Mouse (Mus musculus) midbrain, postnatal 0 days (tissue): ENCODE measurements around the gene Ets1. TPM values are rescaled to one million over a fixed set of nuclear protein-coding genes. Genes with fewer than 3 reads are reported as not detected.

ENCODE experiments used
- ATAC-seq: fragments of 200-750 bp; cut with Nextera tagmentation; 2 replicates; pipeline ENCODE4 v1.8.0; 2017; ENCODE audit warnings: moderate number of reproducible peaks, mild to moderate bottlenecking, moderate TSS enrichment, moderate library complexity; ENCODE audit not compliant: low FRiP score
- DNase-seq: peaks from one replicate; pipeline ENCODE4 v3.0.0-alpha.2; 2015; ENCODE audit warnings: low spot score
- H3K27ac ChIP-seq: fragments of 300-500 bp; sonication (generic); 2 replicates; pipeline ENCODE4 v1.5.1; 2014; ENCODE audit warnings: low read depth, mild to moderate bottlenecking, low read length, mixed read lengths
- H3K27me3 ChIP-seq: fragments of 300-500 bp; sonication (generic); 2 replicates; pipeline ENCODE4 v1.6.1; 2014; ENCODE audit warnings: low read length, control low read depth, mixed read lengths; ENCODE audit not compliant: insufficient read depth
- H3K36me3 ChIP-seq: fragments of 300-500 bp; sonication (generic); 2 replicates; pipeline ENCODE4 v1.6.1; 2014; ENCODE audit warnings: low read length, control low read depth, mixed read lengths; ENCODE audit not compliant: insufficient read depth
- H3K4me1 ChIP-seq: fragments of 300-500 bp; sonication (generic); 2 replicates; pipeline ENCODE4 v1.6.1; 2014; ENCODE audit warnings: mild to moderate bottlenecking, control low read depth, antibody characterized with exemption, low read length, mixed read lengths; ENCODE audit not compliant: insufficient read depth
- H3K4me2 ChIP-seq: fragments of 300-500 bp; sonication (generic); 2 replicates; pipeline ENCODE4 v1.6.1; 2014; ENCODE audit warnings: low read depth, mild to moderate bottlenecking, low read length, mixed read lengths; ENCODE audit not compliant: poor library complexity, severe bottlenecking
- H3K4me3 ChIP-seq: fragments of 300-500 bp; sonication (generic); 2 replicates; pipeline ENCODE4 v1.5.1; 2014; ENCODE audit warnings: low read depth, mild to moderate bottlenecking, low read length, moderate library complexity
- H3K9ac ChIP-seq: fragments of 300-500 bp; sonication (generic); replicated peaks from 2 replicates; pipeline ENCODE4 v1.6.1; 2014; ENCODE audit warnings: mild to moderate bottlenecking, low read length, moderate library complexity, mixed read lengths; ENCODE audit not compliant: poor library complexity, severe bottlenecking
- H3K9me3 ChIP-seq: fragments of 300-500 bp; sonication (generic); 2 replicates; pipeline ENCODE4 v1.6.1; 2016; ENCODE audit warnings: low read length, control low read depth
- CTCF ChIP-seq: IDR thresholded peaks from 2 replicates; pipeline ENCODE4 v1.5.1; 2016; ENCODE audit warnings: antibody characterized with exemption, mild to moderate bottlenecking
- WGBS: fragments of 180-500 bp; shearing (Covaris S2); extraction: QIAGEN DNeasy Blood & Tissue Kit; methylation state at CpG from one replicate; pipeline ENCODE4 v1.1.7; 2014; 5-methylcytosine and 5-hydroxymethylcytosine counted together
- polyA plus RNA-seq: library from polyadenylated mRNA; unstranded; fragments of >200 nt; fragmentation: Nextera tagmentation; extraction: Ambion mirVana; gene quantifications from 2 replicates; pipeline ENCODE4 v1.2.1, GENCODE M21; 2015
- total RNA-seq: library from RNA; depleted of rRNA; stranded (reverse); fragments of >200 nt; gene quantifications from 2 replicates; pipeline ENCODE4 v1.2.3, GENCODE M21; 2014

Ets1 gene
- total and polyA plus RNA-seq, 2 experiments from 2014 or later = 8.9 to 10.8 TPM

DNA sequence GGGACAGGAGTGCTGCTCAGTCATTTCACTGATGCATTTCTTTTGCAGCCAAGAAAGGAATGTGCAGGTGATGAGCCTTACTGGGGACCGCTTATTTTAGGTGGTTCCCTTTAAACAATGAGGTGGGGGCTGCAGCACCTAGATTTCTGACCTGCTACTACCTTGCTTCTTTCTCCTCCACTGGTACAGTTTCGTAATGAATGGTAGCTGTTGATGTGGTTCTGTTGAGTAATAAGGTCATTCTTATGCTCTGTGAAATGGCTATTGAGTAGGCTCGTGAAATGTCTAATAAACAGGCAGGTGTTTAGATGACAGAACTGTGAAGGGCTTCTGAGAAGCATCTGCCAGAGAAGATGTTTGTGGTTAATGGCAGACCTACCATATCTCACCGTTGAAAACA, 25.5 kb downstream of the Ets1 start:
- DNase-seq = no peak
- no peak overlapping the region for H3K4me3 ChIP-seq
- H3K4me2 ChIP-seq = no peak overlapping the region
- WGBS = 93% methylated on average over 4 of the region's 4 CpGs
- TF ChIP-seq CTCF = no peak
- ATAC-seq = no peak
- H3K9ac ChIP-seq = no peak overlapping the region
- H3K27me3 ChIP-seq = peaks cover 3% of the 10 kb centered on the region; the same call in 1 of the 2 replicates
- H3K4me1 ChIP-seq = no peaks in the 10 kb centered on the region
- H3K27ac ChIP-seq = no peak overlapping the region
- no peaks in the 10 kb centered on the region for H3K36me3 ChIP-seq
- H3K9me3 ChIP-seq = no peaks in the 10 kb centered on the region

DNA sequence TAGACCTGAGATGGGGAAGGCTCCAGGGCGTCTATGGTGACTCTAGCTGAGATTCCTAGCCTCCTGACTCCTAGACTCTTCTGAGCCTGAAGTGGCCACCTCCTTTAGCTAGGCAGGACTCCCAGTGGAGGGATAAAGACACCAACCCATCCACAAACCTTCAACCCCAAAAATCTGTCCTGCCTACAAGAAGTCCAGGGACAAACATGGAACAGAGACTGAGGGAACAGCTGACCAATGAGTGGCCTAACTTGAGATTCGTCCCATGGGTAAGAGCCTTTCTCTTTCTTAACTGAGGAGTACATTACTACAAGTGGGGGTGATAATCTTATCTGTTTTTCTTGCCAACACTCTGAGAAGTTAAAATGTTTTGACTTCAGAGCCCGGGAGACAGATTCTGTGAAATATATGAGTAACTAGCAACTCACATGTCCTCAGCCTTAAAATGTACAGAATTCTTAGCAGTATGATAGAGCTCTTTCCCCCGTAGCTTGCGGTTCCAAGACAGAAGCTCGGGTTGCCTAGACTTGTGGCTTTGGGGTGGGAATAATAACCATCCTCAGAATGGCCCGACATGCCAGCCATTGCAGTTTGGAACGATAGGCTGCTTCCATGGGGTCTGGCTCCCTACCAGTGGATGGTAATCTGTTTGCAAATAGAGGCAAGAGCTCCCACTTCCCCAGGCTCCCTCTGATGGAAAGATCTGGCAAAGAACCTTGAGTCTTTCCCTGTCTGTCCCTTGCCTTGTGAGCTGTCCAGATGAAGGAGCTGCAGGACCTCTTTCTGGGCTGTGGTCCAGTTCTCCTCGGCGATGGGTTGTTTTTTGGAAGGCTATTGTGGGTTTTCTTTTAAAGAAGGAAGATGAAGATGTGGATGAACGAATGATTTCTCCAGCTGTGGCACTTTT, 30.8 kb downstream of the Ets1 start:
- peaks cover 8% of the 10 kb centered on the region; the same call in 1 of the 2 replicates for H3K27me3 ChIP-seq
- ATAC-seq = no peak
- no peak overlapping the region for H3K4me2 ChIP-seq
- H3K9me3 ChIP-seq = no peaks in the 10 kb centered on the region
- H3K36me3 ChIP-seq = no peaks in the 10 kb centered on the region
- WGBS = 63% methylated on average over 11 of the region's 11 CpGs
- TF ChIP-seq CTCF = peak; percentile 39
- peaks cover under 1% of the 10 kb centered on the region; the same call in 1 of the 2 replicates for H3K4me1 ChIP-seq
- peak; percentile 67 for DNase-seq
- no peak overlapping the region for H3K27ac ChIP-seq
- H3K4me3 ChIP-seq = no peak overlapping the region
- H3K9ac ChIP-seq = no peak overlapping the region

DNA sequence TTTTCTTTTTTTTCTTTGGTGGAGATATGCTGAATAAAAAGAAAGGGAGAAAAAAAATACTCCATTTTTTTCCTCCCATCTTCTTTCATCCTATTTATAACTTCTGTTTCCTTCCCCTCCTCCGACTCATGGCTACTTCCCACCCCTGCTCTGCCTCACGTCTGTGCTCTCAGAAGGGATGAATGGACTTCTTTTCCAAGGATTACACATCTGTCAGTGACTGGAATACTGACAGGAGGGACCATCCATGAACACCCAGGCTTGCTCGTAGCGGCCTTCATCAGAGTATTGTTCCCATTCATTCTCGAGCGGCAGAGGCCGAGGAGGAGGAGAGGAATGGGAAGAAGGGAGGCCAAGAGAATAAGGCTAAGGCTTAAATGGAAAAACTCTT, 31.5 kb downstream of the Ets1 start:
- no peaks in the 10 kb centered on the region for H3K36me3 ChIP-seq
- H3K9ac ChIP-seq = no peak overlapping the region
- H3K9me3 ChIP-seq = no peaks in the 10 kb centered on the region
- ATAC-seq (no peak), DNase-seq (no peak)
- no peak overlapping the region for H3K4me3 ChIP-seq
- 31% methylated on average over 7 of the region's 7 CpGs for WGBS
- H3K4me2 ChIP-seq = no peak overlapping the region
- H3K27ac ChIP-seq = peak overlapping the region; percentile 32; the same call in 1 of the 2 replicates
- no peak for TF ChIP-seq CTCF
- H3K4me1 ChIP-seq = peaks cover 7% of the 10 kb centered on the region; the same call in 1 of the 2 replicates
- H3K27me3 ChIP-seq = peaks cover 11% of the 10 kb centered on the region

DNA sequence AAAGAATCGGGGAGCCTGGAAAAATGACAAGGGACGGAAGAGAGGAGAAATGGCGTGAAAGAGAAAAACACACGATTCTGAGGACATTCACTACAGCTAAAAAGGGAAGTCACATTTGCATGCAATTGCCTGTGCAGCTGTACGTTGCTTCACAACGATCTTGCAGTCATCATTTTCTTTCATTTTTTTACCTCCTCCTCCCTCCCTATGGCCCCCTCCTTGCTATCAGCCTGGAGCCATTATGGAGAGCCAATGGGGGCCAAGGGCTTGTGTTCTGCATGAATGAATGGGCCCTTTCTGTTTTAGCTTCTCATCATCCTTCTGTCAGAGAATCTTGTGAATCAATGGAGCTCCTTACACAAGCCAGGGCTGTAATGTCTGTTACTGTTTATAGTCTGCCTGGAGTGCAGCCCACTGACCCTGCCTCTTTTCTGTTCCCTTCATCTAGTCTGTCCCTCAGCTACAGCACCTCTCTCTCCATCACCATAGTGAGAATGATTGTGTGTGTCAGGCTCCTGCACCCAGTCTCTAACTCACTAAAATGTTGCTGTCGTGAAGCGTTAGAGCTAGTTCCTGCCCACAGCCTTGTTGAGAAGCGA, 32.2 kb downstream of the Ets1 start:
- peak; percentile 43 for DNase-seq
- no peak overlapping the region for H3K27ac ChIP-seq
- TF ChIP-seq CTCF = no peak
- H3K36me3 ChIP-seq = no peaks in the 10 kb centered on the region
- peak; percentile 65 for ATAC-seq
- H3K4me2 ChIP-seq = no peak overlapping the region
- peaks cover 17% of the 10 kb centered on the region for H3K27me3 ChIP-seq
- no peaks in the 10 kb centered on the region for H3K9me3 ChIP-seq
- H3K9ac ChIP-seq = no peak overlapping the region
- peaks cover 9% of the 10 kb centered on the region; the same call in 1 of the 2 replicates for H3K4me1 ChIP-seq
- WGBS = 49% methylated on average over 9 of the region's 9 CpGs
- H3K4me3 ChIP-seq = no peak overlapping the region

DNA sequence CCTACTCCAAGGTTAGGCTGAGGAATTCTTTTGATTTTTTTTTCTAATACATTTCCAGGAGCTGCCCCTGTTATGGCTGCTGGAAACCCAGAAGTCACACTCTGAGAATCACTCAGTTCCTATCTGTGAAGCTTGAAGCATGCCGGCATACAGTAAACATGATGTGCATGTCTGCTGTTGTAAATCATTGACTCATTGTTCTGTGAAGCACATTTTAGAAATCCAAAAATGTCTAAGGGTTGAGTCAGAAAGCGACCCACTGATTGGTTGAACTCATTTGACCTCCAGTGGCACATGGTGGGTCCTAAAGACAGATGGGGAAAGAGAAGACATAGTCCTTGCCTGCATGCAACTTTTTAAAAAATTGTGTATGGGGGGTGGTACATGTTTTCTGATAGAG, 33.4 kb downstream of the Ets1 start:
- no peak for ATAC-seq
- Histone ChIP-seq H3K9me3 (no peaks in the 10 kb centered on the region), H3K9ac (no peak overlapping the region), H3K27ac (no peak overlapping the region), H3K4me3 (no peak overlapping the region), H3K27me3 (peaks cover 19% of the 10 kb centered on the region), H3K4me2 (no peak overlapping the region), H3K36me3 (no peaks in the 10 kb centered on the region), H3K4me1 (peaks cover 9% of the 10 kb centered on the region; the same call in 1 of the 2 replicates)
- no peak for DNase-seq
- WGBS = 95% methylated on average over 2 of the region's 2 CpGs
- TF ChIP-seq CTCF = no peak
